Mouse (Mus musculus): ENCODE measurements around the gene Msln.

Msln gene

GRCm38 (mm10) chr17:25754241-25754640, at the start of gene Msln:
Gene Msln, minus strand, starts transcription at chr17:25754378.
- no peak for DNase-seq (ENCODE audit: low read depth in 2 of 2, low spot score in 2 of 2)

GRCm38 (mm10) chr17:25802825-25803517, 48.8 kb upstream of the Msln start:
- no peak for DNase-seq (ENCODE audit: low read depth in 2 of 2, low spot score in 2 of 2)

GRCm38 (mm10) chr17:25801029-25801428, 46.9 kb upstream of the Msln start:
- peak; percentile 74 to 78 for DNase-seq (ENCODE audit: low read depth in 2 of 2, low spot score in 2 of 2)

GRCm38 (mm10) chr17:25796951-25797369, 42.8 kb upstream of the Msln start, which contains the start of gene Metrn:
Gene Metrn, minus strand, starts transcription at chr17:25797136.
- peak; percentile 68 to 75 for DNase-seq (ENCODE audit: low read depth in 2 of 2, low spot score in 2 of 2)

- no peak for DNase-seq (ENCODE audit: low read depth in 2 of 2, low spot score in 2 of 2)
Measured at GRCm38 (mm10) chr17:25796211-25796771, 42.1 kb upstream of the Msln start.

GRCm38 (mm10) chr17:25795609-25796092, 41.5 kb upstream of the Msln start, which contains the start of gene AC134908.4:
Gene AC134908.4, minus strand, starts transcription at chr17:25795659.
- no peak for DNase-seq (ENCODE audit: low read depth in 2 of 2, low spot score in 2 of 2)

- no peak for DNase-seq (ENCODE audit: low read depth in 2 of 2, low spot score in 2 of 2)
Measured at GRCm38 (mm10) chr17:25794998-25795397, 40.8 kb upstream of the Msln start.

GRCm38 (mm10) chr17:25794197-25794596, 40.0 kb upstream of the Msln start:
- no peak for DNase-seq (ENCODE audit: low read depth in 2 of 2, low spot score in 2 of 2)

- peak; percentile 63 to 75 for DNase-seq (ENCODE audit: low read depth in 2 of 2, low spot score in 2 of 2)
Measured at GRCm38 (mm10) chr17:25792615-25793014, 38.4 kb upstream of the Msln start, which contains the start of gene Fam173a. Gene Fam173a, minus strand, starts transcription at chr17:25792901.

- peak; percentile 80 to 87 for DNase-seq (ENCODE audit: low read depth in 2 of 2, low spot score in 2 of 2)
Measured at GRCm38 (mm10) chr17:25791843-25792527, 37.8 kb upstream of the Msln start.

GRCm38 (mm10) chr17:25791320-25791842, 37.2 kb upstream of the Msln start:
- DNase-seq (ENCODE audit: low read depth in 2 of 2, low spot score in 2 of 2) = no peak

GRCm38 (mm10) chr17:25786781-25787504, 32.8 kb upstream of the Msln start:
- DNase-seq (ENCODE audit: low read depth in 2 of 2, low spot score in 2 of 2) = no peak

- no peak for DNase-seq (ENCODE audit: low read depth in 2 of 2, low spot score in 2 of 2)
Measured at GRCm38 (mm10) chr17:25786280-25786679, 32.1 kb upstream of the Msln start, which contains the start of gene Ccdc78. Gene Ccdc78, plus strand, starts transcription at chr17:25786580.

- peak; percentile 94 for DNase-seq (ENCODE audit: low read depth in 2 of 2, low spot score in 2 of 2)
Measured at GRCm38 (mm10) chr17:25785281-25785745, 31.1 kb upstream of the Msln start, which contains the start of gene Haghl. Gene Haghl, minus strand, starts transcription at chr17:25785673.

GRCm38 (mm10) chr17:25783861-25784574, 29.8 kb upstream of the Msln start:
- DNase-seq (ENCODE audit: low read depth in 2 of 2, low spot score in 2 of 2) = no peak

GRCm38 (mm10) chr17:25783086-25783485, 28.9 kb upstream of the Msln start:
- no peak for DNase-seq (ENCODE audit: low read depth in 2 of 2, low spot score in 2 of 2)

GRCm38 (mm10) chr17:25781339-25781738, 27.2 kb upstream of the Msln start:
- no peak for DNase-seq (ENCODE audit: low read depth in 2 of 2, low spot score in 2 of 2)

- DNase-seq (ENCODE audit: low read depth in 2 of 2, low spot score in 2 of 2) = no peak
Measured at GRCm38 (mm10) chr17:25777948-25778347, 23.8 kb upstream of the Msln start.

GRCm38 (mm10) chr17:25775318-25776062, 21.3 kb upstream of the Msln start:
- no peak for DNase-seq (ENCODE audit: low read depth in 2 of 2, low spot score in 2 of 2)

All from CD8-positive naive resting alpha-beta T cell, adult 2 months (primary cell).